Mouse (Mus musculus) embryo, embryonic 10.5 days (tissue): ENCODE results near the gene Wipf1.

ENCODE experiments used
- DNase-seq: peaks from one replicate; pipeline ENCODE4 v3.0.0-alpha.2; 2015; ENCODE audit warnings: low spot score

Wipf1 gene

GRCm38 (mm10) chr2:73385172-73385571, 144.4 kb downstream of the Wipf1 start:
- DNase-seq: no peak

GRCm38 (mm10) chr2:73380298-73380975, 149.1 kb downstream of the Wipf1 start:
- DNase-seq: no peak

GRCm38 (mm10) chr2:73379656-73380055, 149.9 kb downstream of the Wipf1 start:
- no peak for DNase-seq
